Mouse (Mus musculus): ENCODE measurements around the gene Dctn2. TPM values are rescaled to one million over a fixed set of nuclear protein-coding genes. Genes with fewer than 3 reads are reported as not detected.
"Not testable (repeated sequence)": the region's sequence is repeated elsewhere in the genome, so short reads cannot be mapped to it uniquely, and the experiment has no call there.

Gene Dctn2
- polyA plus RNA-seq, 1 experiment from 2014 or later, result 307 TPM

- no peak for TF ChIP-seq CTCF (IDR thresholded peaks at IDR 0.05)
- ChIA-PET CTCF (interaction anchor here (0.6 to 2.0 kb wide), 2 partner anchors 8 to 11 kb away, joined by 3 to 7 read pairs; partner anchors contain the start of gene Arhgap9), POLR2A (interaction anchor here (0.9 to 1.2 kb wide), 3 partner anchors 16 to 24 kb away, joined by 3 to 4 read pairs (median 3); no protein-coding TSS in a partner anchor)
- DNase-seq (ENCODE audit: low read depth, low spot score), result no peak
- in situ Hi-C loops (cut with MboI; ENCODE audit: low pct_unique_long_range_greater_than_20kb), result no loop called here
- no peaks in the 10 kb centered on the region for H3K27me3 ChIP-seq
- ATAC-seq, result peak; percentile 23
Measured at GRCm38 (mm10) chr10:127310523-127311475, 44.6 kb downstream of the Dctn2 start.

- in situ Hi-C loops (cut with MboI; ENCODE audit: low pct_unique_long_range_greater_than_20kb), result no loop called here
- H3K27me3 ChIP-seq, result no peaks in the 10 kb centered on the region
- peak; percentile 88 for ATAC-seq
- CTCF ChIA-PET, result interaction anchor here (0.8 to 2.0 kb wide), 6 partner anchors 8 to 27 kb away, joined by 3 to 8 read pairs (median 4); partner anchors contain the start of gene Arhgap9
- DNase-seq (ENCODE audit: low read depth, low spot score), result peak; percentile 80
- POLR2A ChIA-PET, result interaction anchor here (1.1 to 1.5 kb wide), 3 partner anchors 18 to 25 kb away, joined by 3 to 4 read pairs (median 3); no protein-coding TSS in a partner anchor
- no peak for TF ChIP-seq CTCF (IDR thresholded peaks at IDR 0.05)
Measured at GRCm38 (mm10) chr10:127311476-127312355, 45.5 kb downstream of the Dctn2 start, which contains the start of gene Mars. TSS of gene Mars (minus strand) at chr10:127311786.

GRCm38 (mm10) chr10:127312356-127312676, 46.1 kb downstream of the Dctn2 start:
- ATAC-seq (peak; percentile 40), DNase-seq (ENCODE audit: low read depth, low spot score) (no peak)
- POLR2A ChIA-PET, result interaction anchor here (1.5 kb wide), 1 partner anchor 18 kb away, joined by 3 read pairs; no protein-coding TSS in a partner anchor
- CTCF ChIA-PET, result interaction anchor here (0.8 to 2.0 kb wide), 7 partner anchors 8 to 27 kb away, joined by 3 to 8 read pairs (median 4); partner anchors contain the start of gene Arhgap9
- no peak for TF ChIP-seq CTCF (IDR thresholded peaks at IDR 0.05)
- H3K27me3 ChIP-seq, result no peaks in the 10 kb centered on the region
- in situ Hi-C loops (cut with MboI; ENCODE audit: low pct_unique_long_range_greater_than_20kb), result no loop called here

GRCm38 (mm10) chr10:127312858-127313257, 46.7 kb downstream of the Dctn2 start:
- DNase-seq (ENCODE audit: low read depth, low spot score) (no peak), ATAC-seq (no peak)
- in situ Hi-C loops (cut with MboI; ENCODE audit: low pct_unique_long_range_greater_than_20kb), result no loop called here
- TF ChIP-seq CTCF (IDR thresholded peaks at IDR 0.05), result no peak
- CTCF ChIA-PET, result interaction anchor here (1.0 to 2.0 kb wide), 5 partner anchors 9 to 26 kb away, joined by 3 to 8 read pairs (median 4); partner anchors contain the start of gene Arhgap9
- H3K27me3 ChIP-seq, result no peaks in the 10 kb centered on the region
- POLR2A ChIA-PET, result interaction anchor here (1.5 kb wide), 1 partner anchor 19 kb away, joined by 3 read pairs; no protein-coding TSS in a partner anchor

- ATAC-seq; DNase-seq (ENCODE audit: low read depth, low spot score); H3K27me3 ChIP-seq; POLR2A ChIA-PET; in situ Hi-C loops (cut with MboI; ENCODE audit: low pct_unique_long_range_greater_than_20kb): not testable (repeated sequence)
- CTCF ChIA-PET, result interaction anchor here (1.0 kb wide), 2 partner anchors 13 to 25 kb away, joined by 3 to 4 read pairs; no protein-coding TSS in a partner anchor
Measured at GRCm38 (mm10) chr10:127313516-127313915, 47.3 kb downstream of the Dctn2 start.

GRCm38 (mm10) chr10:127314950-127315349, 48.8 kb downstream of the Dctn2 start:
- peak; percentile 35 for TF ChIP-seq CTCF (IDR thresholded peaks at IDR 0.05)
- POLR2A ChIA-PET; CTCF ChIA-PET; H3K27me3 ChIP-seq; DNase-seq (ENCODE audit: low read depth, low spot score); ATAC-seq: not testable (repeated sequence)
- in situ Hi-C loops (cut with MboI; ENCODE audit: low pct_unique_long_range_greater_than_20kb), result loop anchor here (5.0 kb wide), 1 partner anchor 58 kb away; no protein-coding TSS in a partner anchor

- ATAC-seq, result no peak
- POLR2A ChIA-PET, result interaction anchor here (0.7 kb wide), 1 partner anchor 999 kb away, joined by 3 read pairs; no protein-coding TSS in a partner anchor
- in situ Hi-C loops (cut with MboI; ENCODE audit: low pct_unique_long_range_greater_than_20kb), result loop anchor here (5.0 kb wide), 1 partner anchor 60 kb away; no protein-coding TSS in a partner anchor
- no peaks in the 10 kb centered on the region for H3K27me3 ChIP-seq
- no peak for TF ChIP-seq CTCF (IDR thresholded peaks at IDR 0.05)
- CTCF ChIA-PET, result interaction anchor here (1.4 kb wide), 1 partner anchor 21 kb away, joined by 4 read pairs; no protein-coding TSS in a partner anchor
- no peak for DNase-seq (ENCODE audit: low read depth, low spot score)
Measured at GRCm38 (mm10) chr10:127317277-127317676, 51.1 kb downstream of the Dctn2 start.

GRCm38 (mm10) chr10:127318009-127318408, 51.8 kb downstream of the Dctn2 start:
- POLR2A ChIA-PET, result no interaction called here
- ATAC-seq (no peak), DNase-seq (ENCODE audit: low read depth, low spot score) (no peak)
- no peak for TF ChIP-seq CTCF (IDR thresholded peaks at IDR 0.05)
- in situ Hi-C loops (cut with MboI; ENCODE audit: low pct_unique_long_range_greater_than_20kb), result loop anchor here (5.0 kb wide), 1 partner anchor 61 kb away; no protein-coding TSS in a partner anchor
- CTCF ChIA-PET, result interaction anchor here (1.4 kb wide), 1 partner anchor 21 kb away, joined by 4 read pairs; no protein-coding TSS in a partner anchor
- no peaks in the 10 kb centered on the region for H3K27me3 ChIP-seq

GRCm38 (mm10) chr10:127319969-127320368, 53.8 kb downstream of the Dctn2 start:
- CTCF ChIA-PET, result interaction anchor here (0.6 to 1.7 kb wide), 4 partner anchors 8 to 104 kb away, joined by 3 to 5 read pairs (median 3); partner anchors contain the start of gene Mars
- DNase-seq (ENCODE audit: low read depth, low spot score) (no peak), ATAC-seq (peak; percentile 29)
- in situ Hi-C loops (cut with MboI; ENCODE audit: low pct_unique_long_range_greater_than_20kb), result loop anchor here (5.0 to 10.0 kb wide), 2 partner anchors 63 to 205 kb away; no protein-coding TSS in a partner anchor
- TF ChIP-seq CTCF (IDR thresholded peaks at IDR 0.05), result no peak
- H3K27me3 ChIP-seq, result no peaks in the 10 kb centered on the region
- POLR2A ChIA-PET, result no interaction called here

Measured in Patski (cell line).